Mouse (Mus musculus): ENCODE data around the gene Mlf2. TPM values are rescaled to one million over a fixed set of nuclear protein-coding genes. Genes with fewer than 3 reads are reported as not detected.
"Not testable (repeated sequence)": the region's sequence is repeated elsewhere in the genome, so short reads cannot be mapped to it uniquely, and the experiment has no call there.

Gene Mlf2
- 11.7 and 13.4 TPM in 2 replicates for total RNA-seq (2015; ENCODE audit: low replicate concordance)
- total RNA-seq (2017; ENCODE audit: low replicate concordance): 14.1 and 20.7 TPM in 2 replicates

GRCm38 (mm10) chr6:124930754-124931524, at the start of gene Mlf2:
Mlf2 (plus strand) TSS chr6:124931386.
- ATAC-seq (replicated peaks; ENCODE audit: low FRiP score, poor library complexity, severe bottlenecking): peak; percentile 89

DNA sequence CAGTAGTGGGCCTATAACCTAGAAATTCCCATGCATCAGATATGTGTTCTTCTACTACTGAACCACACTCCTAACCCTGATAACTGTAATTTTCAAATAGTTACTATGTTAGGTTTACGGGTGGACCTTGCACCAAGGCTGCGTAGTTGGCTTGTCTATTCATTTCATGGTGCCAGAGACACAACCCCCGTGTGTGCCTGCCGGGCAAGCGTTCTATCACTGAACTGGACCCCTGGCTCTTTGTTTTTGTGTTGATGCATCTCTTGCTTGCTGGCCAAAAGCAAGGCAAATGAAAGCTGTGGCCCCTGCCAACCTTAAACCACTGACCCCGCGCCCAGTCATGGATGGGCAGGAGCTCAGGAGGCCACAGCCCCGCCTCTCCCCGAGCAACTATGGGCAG, 49.4 kb upstream of the Mlf2 start:
- ATAC-seq (replicated peaks; ENCODE audit: low FRiP score, poor library complexity, severe bottlenecking): no peak

GRCm38 (mm10) chr6:124883351-124883750, 47.8 kb upstream of the Mlf2 start:
- ATAC-seq (replicated peaks; ENCODE audit: low FRiP score, poor library complexity, severe bottlenecking): no peak

- ATAC-seq (replicated peaks; ENCODE audit: low FRiP score, poor library complexity, severe bottlenecking): no peak
These were observed 46.3 kb upstream of the Mlf2 start for GRCm38 (mm10) chr6:124884714-124885500.

GRCm38 (mm10) chr6:124885956-124886381, 45.2 kb upstream of the Mlf2 start:
- no peak for ATAC-seq (replicated peaks; ENCODE audit: low FRiP score, poor library complexity, severe bottlenecking)

DNA sequence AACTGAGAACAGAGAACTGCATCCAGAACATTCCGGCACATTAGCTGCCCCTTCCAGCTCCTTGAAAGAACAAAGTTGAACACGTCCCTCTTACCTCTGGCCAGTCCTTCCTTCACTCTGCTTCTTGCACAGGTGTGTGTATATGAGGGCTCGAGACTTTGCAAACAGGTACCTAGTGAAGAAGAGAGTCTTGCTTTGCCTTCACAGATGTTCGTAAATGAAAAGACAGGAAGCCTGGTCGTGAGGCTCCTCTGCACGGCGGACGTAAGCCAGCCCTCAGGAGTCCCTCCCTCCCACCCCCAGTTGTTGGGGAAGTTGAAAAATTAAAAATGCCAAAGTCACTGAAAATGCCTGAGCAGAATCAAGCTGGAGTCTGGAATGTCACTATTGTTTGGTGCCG, 43.2 kb upstream of the Mlf2 start, which contains the start of gene Cd4:
Gene Cd4, minus strand, starts transcription at position 236 of the 400 bp plus-strand sequence.
- ATAC-seq (replicated peaks; ENCODE audit: low FRiP score, poor library complexity, severe bottlenecking): no peak

DNA sequence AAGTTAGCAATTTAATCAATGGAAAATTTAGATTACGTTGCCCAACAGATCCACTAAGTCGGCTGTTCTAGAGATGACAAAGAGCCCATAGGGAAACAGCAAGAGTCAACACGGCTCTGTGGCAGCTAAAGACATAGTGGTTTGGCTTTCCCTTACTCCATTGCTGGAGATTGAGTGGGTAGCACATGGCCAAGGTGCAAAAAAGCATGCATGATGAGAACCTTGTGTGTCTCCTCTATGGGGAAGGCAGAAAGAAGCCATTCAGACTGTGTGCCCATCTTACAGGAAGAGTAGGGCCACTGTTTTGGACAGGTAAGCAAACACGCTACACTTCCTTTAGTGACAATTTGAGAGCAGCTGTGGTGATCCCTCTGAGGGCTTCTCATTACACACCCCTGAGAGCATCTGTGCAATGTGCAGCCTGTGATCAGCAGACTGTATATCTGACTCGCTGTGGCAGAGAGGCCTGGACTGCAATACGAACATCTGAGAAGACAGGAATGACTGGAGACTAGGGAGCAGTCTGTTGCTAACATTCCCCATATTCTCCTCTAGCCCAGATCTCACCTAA, 42.5 kb upstream of the Mlf2 start:
- no peak for ATAC-seq (replicated peaks; ENCODE audit: low FRiP score, poor library complexity, severe bottlenecking)

DNA sequence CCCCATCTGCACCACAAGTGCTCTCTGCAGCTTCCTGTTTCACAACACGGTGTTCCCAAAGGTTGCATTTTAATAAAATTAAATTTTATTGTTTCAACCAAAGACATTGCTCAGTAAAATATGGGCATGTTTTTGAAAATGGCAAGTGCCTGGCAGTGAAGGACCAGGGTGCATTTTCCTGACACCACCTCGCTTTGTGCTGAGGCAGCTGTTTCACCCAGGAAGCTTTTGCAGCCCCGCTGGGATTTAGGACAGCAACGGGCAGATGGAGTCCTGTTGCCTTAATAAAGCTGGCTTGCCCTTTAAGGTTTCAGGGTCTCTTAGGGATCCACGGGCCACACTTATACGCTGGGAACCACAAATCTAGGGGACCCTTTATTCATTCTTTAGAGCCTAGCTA, 40.2 kb upstream of the Mlf2 start:
- ATAC-seq (replicated peaks; ENCODE audit: low FRiP score, poor library complexity, severe bottlenecking): no peak

DNA sequence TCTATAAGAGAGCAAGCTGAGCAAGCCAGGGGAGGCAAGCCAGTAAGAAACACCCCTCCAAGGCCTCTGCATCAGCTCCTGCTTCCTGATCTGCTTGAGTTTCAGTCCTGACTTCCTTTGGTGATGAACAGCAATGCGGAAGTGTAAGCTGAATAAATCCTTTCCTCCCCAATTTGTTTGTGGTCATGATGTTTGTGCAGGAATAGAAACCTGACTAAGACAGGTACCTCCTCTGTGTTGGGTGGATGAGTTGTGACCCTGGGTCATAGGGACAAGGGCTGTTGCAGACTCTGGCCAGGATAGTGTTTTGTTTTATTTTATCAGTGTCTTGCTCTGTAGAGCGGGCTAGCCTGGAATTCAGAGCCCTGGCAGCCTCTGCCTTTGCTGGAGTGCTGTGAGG, 37.1 kb upstream of the Mlf2 start:
- not testable (repeated sequence) for ATAC-seq (replicated peaks; ENCODE audit: low FRiP score, poor library complexity, severe bottlenecking)

- no peak for ATAC-seq (replicated peaks; ENCODE audit: low FRiP score, poor library complexity, severe bottlenecking)
These were observed 32.8 kb upstream of the Mlf2 start for GRCm38 (mm10) chr6:124898359-124898758.

DNA sequence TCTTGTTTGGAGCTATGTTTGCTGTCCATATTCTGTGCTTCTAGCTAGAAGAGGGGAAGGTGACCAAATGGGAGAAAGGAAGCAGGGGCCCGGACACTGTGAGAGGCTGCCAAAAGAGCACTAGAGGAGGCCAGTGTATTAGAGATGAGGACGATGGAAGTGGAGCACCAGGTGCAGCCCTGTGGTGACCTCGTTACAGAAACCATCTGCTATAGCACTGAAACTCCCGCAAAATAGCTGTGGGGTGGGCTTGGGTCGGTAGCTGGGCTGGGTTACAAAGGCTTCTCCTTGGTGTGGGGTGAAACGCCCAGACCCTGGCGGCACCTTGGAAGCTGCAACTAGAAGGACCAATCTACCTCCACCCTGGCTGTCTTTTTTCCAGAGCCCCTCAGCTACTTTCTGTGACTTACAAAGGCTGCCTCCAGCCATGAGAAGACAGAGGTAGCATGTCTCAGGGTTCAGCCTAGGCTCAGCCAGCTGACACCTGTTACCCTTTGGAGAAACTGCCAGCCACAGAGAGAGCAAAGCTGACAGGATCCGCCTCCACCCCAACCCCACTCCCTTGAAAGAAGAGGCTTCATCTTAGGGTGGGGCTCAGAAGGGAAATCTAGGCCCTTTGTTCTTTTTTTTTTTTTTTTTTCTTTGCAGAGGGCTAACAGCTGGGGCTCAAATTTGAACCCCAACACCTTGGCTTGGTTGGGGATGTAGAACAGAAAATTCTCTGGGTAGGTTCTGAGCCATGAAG, 31.0 kb upstream of the Mlf2 start:
- ATAC-seq (replicated peaks; ENCODE audit: low FRiP score, poor library complexity, severe bottlenecking): no peak

GRCm38 (mm10) chr6:124900801-124901480, 30.2 kb upstream of the Mlf2 start:
- ATAC-seq (replicated peaks; ENCODE audit: low FRiP score, poor library complexity, severe bottlenecking): no peak

DNA sequence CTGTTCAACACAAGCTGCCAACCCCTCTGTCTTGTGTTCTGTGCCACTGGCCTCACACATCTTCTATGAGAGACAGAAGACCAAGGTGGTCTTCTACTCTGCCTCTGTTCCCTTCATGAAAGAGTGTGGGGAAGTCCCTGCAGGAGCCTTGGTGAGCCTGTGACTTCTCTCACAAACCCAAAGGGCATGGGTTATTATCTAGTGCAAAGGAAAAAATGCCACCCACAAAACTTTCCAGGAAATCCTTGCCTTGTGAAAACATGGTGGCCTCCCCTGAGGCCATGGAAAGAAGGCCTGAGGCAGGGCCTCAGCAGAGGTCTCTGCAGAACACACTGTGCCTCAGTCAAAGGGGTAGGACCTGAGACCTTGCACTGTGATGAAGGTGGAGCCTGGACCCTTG, 29.3 kb upstream of the Mlf2 start:
- ATAC-seq (replicated peaks; ENCODE audit: low FRiP score, poor library complexity, severe bottlenecking): no peak

- ATAC-seq (replicated peaks; ENCODE audit: low FRiP score, poor library complexity, severe bottlenecking): peak; percentile 97
These were observed 27.5 kb upstream of the Mlf2 start for GRCm38 (mm10) chr6:124903580-124904151.

- peak; percentile 60 for ATAC-seq (replicated peaks; ENCODE audit: low FRiP score, poor library complexity, severe bottlenecking)
These were observed 26.8 kb upstream of the Mlf2 start for GRCm38 (mm10) chr6:124904161-124904981.

GRCm38 (mm10) chr6:124904991-124905860, 26.0 kb upstream of the Mlf2 start:
- ATAC-seq (replicated peaks; ENCODE audit: low FRiP score, poor library complexity, severe bottlenecking): no peak

DNA sequence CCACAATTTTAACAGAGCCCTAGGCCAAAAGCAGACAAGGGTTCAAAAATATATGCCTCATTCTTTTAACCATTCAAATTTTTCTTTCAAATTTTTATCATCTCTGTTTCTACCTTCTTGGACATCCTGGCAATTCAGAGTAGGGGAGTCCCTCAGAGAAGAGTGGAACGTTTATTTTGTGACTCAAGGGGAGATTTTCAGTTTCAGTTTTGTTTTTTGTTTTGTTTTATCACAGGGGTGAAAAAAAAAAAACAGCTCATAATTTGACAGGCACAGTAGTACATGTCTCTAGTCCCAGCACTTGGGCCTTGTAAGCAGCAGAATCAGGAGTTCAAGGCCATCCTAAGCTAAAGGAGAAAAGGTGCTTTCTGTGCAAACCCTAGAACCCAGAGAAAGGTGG, 23.4 kb upstream of the Mlf2 start:
- ATAC-seq (replicated peaks; ENCODE audit: low FRiP score, poor library complexity, severe bottlenecking): no peak
